Mouse (Mus musculus) mature B cell (primary cell): ENCODE data around the gene Olfr727.

ENCODE experiments used
- in situ Hi-C: fragments of 300-500 bp; cut with MboI; formaldehyde crosslinking; loops from 2 replicates; pipeline ENCODE4 v1.14.3; 2019

The Olfr727 gene

DNA sequence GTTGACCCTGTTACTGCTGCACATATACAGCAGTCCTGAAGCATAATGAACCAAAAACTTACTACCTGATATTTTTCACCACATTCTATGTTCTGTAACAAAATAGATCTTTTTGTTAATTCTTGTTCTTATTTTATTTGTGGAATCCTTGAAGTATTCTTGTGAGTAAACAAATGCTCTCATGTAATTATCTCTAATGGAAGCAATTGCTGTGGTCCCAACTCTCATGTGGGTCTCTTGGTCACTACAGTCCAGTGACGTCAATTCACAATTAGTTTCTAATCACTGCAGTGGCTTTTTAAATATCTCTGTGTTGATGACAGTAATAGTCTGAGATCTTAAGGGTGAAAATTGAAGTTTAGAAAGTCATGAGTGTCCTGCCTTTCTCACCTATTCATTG lies at the start of gene Olfr727:
Olfr727 (plus strand) TSS at position 301 of the 400 bp plus-strand sequence.
- in situ Hi-C loops, result no loop called here

DNA sequence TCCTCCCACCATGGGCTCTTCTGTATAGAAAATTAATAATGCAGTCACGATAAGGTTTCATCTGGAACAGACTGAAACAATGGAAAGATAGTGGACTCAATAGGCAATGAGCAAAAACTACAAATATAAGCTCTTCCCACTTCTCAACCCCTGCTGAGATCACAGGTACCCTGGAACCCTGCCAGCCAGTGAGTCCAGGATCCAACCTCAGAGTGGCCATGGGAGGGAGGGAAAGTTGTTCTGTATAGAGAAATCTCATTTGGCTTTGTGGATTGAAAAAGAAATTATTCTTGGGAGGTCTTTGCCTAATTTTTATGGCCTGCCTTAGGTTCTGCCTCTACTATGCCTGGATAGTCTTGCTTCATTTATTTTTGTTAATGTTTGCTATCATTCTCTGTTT lies 32.1 kb upstream of the Olfr727 start, which contains the start of gene Olfr726:
Olfr726 (minus strand) TSS at position 101 of the 400 bp plus-strand sequence.
- in situ Hi-C loops, result no loop called here

DNA sequence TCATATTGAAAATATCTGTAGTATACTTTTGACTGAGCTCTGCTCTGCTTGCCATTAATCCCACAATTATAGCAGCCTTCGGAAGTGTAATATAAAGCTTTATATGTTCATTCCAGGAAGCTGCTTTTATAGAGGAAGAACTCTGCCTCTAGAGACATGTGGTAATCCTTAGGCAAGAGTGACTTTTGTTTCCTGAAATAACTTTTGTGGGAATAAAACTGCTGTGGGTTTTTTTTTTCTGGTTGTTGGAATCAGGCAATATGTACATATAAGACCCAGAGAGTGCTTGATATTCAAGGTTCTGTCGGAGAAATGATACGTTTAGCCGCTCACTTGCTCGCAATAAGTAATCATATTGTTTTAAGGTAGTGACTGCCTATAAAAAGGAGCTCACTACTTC lies 19.6 kb downstream of the Olfr727 start, which contains the start of gene Olfr728:
Olfr728 (minus strand) TSS at position 101 of the 400 bp plus-strand sequence.
- in situ Hi-C loops, result no loop called here

DNA sequence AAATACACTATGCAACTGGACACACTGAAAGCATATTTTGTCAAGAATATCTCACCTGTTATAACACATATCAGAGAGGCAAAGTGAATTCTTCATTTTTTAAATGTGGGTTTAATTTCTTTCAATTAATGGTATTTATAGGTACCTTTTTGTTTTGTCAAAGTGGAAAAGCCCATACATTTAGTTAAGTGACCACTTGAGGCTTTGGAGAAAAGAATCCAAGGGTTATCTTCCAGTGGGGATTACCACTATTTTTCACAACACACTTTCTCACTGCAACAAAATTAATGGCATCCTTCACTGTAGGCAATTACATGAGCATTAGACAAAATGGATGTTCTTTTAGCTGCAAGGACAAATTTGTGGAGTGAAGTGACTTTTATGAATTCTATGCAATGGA lies 29.8 kb downstream of the Olfr727 start, which contains the start of gene Olfr729:
Olfr729 (minus strand) TSS at position 101 of the 400 bp plus-strand sequence.
- in situ Hi-C loops, result no loop called here
